Mouse (Mus musculus): Measurements from ENCODE around the gene Susd6. TPM values are rescaled to one million over a fixed set of nuclear protein-coding genes. Genes with fewer than 3 reads are reported as not detected.

Gene Susd6
- polyA plus RNA-seq, 1 experiment from 2014 or later: 21.5 TPM

DNA sequence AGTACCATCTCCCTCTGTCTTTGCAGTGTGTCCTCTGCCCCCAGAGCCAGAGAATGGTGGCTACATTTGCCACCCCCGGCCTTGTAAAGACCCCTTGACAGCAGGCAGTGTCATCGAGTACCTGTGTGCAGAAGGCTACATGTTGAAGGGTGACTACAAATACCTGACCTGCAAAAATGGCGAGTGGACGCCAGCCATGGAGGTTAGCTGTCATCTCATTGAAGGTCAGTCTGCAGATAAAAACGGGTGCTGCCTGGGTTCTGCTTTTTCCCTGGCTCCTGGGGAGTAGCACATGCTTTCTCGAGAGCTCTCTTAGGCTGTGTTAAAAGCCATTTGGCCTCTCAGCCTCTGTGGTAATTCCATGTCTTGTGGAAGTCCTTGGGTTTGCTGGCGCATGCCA is 78.1 kb downstream of the Susd6 start:
- no peaks in the 10 kb centered on the region for H3K27me3 ChIP-seq (ENCODE audit: control insufficient read depth, insufficient read depth, low read length)
- ATAC-seq (replicated peaks; ENCODE audit: low FRiP score) (no peak), DNase-seq (ENCODE audit: low spot score) (no peak)
- H3K36me3 ChIP-seq (ENCODE audit: control insufficient read depth, insufficient read depth, low read length): no peaks in the 10 kb centered on the region
- H3K4me2 ChIP-seq (ENCODE audit: low read depth, low read length, severe bottlenecking): no peak overlapping the region
- no peak overlapping the region for H3K27ac ChIP-seq (ENCODE audit: low read depth, low read length)
- no peaks in the 10 kb centered on the region for H3K4me1 ChIP-seq (replicated peaks; ENCODE audit: control insufficient read depth, insufficient read depth, low read length)
- no peak overlapping the region for H3K9ac ChIP-seq (ENCODE audit: low read length)
- no peak overlapping the region for H3K4me3 ChIP-seq (ENCODE audit: low read depth, low read length)
- WGBS: 89% methylated on average over 7 of the region's 7 CpGs
- no peaks in the 10 kb centered on the region for H3K9me3 ChIP-seq (ENCODE audit: control insufficient read depth, low read length)

DNA sequence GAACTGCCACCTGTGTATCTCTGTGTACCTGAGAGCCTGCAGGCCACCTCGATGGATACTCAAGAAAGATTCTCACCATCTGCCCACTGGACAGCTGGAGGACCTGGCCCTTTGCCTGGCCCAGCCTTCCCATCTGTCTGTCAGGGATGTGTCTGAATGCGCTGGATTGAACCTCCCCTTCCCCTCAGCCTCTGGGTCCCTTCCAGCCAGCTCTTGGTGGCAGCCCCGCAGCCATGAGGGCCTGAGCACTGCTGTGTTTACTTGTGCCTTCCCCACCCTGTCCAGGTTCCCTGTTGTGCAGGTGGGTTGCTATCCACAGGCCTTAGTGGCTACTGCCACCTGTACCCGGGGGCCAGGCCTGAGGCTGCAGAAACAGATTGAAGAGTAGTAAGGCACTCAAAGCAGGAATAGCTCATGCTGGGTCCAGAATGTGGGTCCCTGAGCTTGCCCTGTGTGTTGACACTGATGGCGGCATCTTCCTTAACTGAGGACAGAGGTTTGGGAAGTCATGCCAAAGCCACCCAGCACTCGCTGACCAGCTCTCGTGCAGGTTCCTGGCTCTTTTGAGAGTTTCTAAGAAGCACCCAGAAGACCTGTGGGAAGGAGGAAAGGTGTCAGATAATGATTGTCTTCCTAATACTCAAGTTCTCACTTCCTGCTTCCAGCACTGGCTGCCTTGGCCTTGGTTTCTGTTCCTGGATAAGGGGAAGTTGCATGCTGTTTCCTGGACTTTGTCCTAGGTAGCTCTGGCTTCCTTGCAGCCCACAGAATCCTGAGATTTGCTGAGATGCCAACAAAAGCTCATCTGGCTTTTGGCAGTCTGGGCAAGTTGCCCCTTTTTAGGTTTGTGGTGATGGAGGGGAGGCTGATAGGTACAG is 87.1 kb downstream of the Susd6 start:
- Histone ChIP-seq H3K4me1 (replicated peaks; ENCODE audit: control insufficient read depth, insufficient read depth, low read length) (no peaks in the 10 kb centered on the region), H3K36me3 (ENCODE audit: control insufficient read depth, insufficient read depth, low read length) (no peaks in the 10 kb centered on the region; the same call in 1 of the 2 replicates), H3K9ac (ENCODE audit: low read length) (no peak overlapping the region), H3K4me2 (ENCODE audit: low read depth, low read length, severe bottlenecking) (no peak overlapping the region), H3K9me3 (ENCODE audit: control insufficient read depth, low read length) (no peaks in the 10 kb centered on the region), H3K4me3 (ENCODE audit: low read depth, low read length) (no peak overlapping the region), H3K27me3 (ENCODE audit: control insufficient read depth, insufficient read depth, low read length) (no peaks in the 10 kb centered on the region), H3K27ac (ENCODE audit: low read depth, low read length) (no peak overlapping the region)
- ATAC-seq (replicated peaks; ENCODE audit: low FRiP score): no peak
- DNase-seq (ENCODE audit: low spot score): no peak
- 88% methylated on average over 7 of the region's 7 CpGs for WGBS

- Histone ChIP-seq H3K27ac (ENCODE audit: low read depth, low read length) (no peak overlapping the region), H3K27me3 (ENCODE audit: control insufficient read depth, insufficient read depth, low read length) (no peaks in the 10 kb centered on the region), H3K9ac (ENCODE audit: low read length) (no peak overlapping the region), H3K4me2 (ENCODE audit: low read depth, low read length, severe bottlenecking) (no peak overlapping the region), H3K4me3 (ENCODE audit: low read depth, low read length) (no peak overlapping the region), H3K4me1 (replicated peaks; ENCODE audit: control insufficient read depth, insufficient read depth, low read length) (no peaks in the 10 kb centered on the region), H3K9me3 (ENCODE audit: control insufficient read depth, low read length) (no peaks in the 10 kb centered on the region), H3K36me3 (ENCODE audit: control insufficient read depth, insufficient read depth, low read length) (no peaks in the 10 kb centered on the region; the same call in 1 of the 2 replicates)
- 93% methylated on average over 6 of the region's 6 CpGs for WGBS
- no peak for ATAC-seq (replicated peaks; ENCODE audit: low FRiP score)
- DNase-seq (ENCODE audit: low spot score): no peak
Measured at GRCm38 (mm10) chr12:80878093-80878430, 87.8 kb downstream of the Susd6 start.

- DNase-seq (ENCODE audit: low spot score) (no peak), ATAC-seq (replicated peaks; ENCODE audit: low FRiP score) (no peak)
- Histone ChIP-seq H3K27me3 (ENCODE audit: control insufficient read depth, insufficient read depth, low read length) (no peaks in the 10 kb centered on the region), H3K4me2 (ENCODE audit: low read depth, low read length, severe bottlenecking) (no peak overlapping the region), H3K9me3 (ENCODE audit: control insufficient read depth, low read length) (no peaks in the 10 kb centered on the region), H3K36me3 (ENCODE audit: control insufficient read depth, insufficient read depth, low read length) (no peaks in the 10 kb centered on the region; the same call in 1 of the 2 replicates), H3K4me1 (replicated peaks; ENCODE audit: control insufficient read depth, insufficient read depth, low read length) (no peaks in the 10 kb centered on the region), H3K27ac (ENCODE audit: low read depth, low read length) (no peak overlapping the region), H3K4me3 (ENCODE audit: low read depth, low read length) (no peak overlapping the region), H3K9ac (ENCODE audit: low read length) (no peak overlapping the region)
- 81% methylated on average over 3 of the region's 3 CpGs for WGBS
Measured at GRCm38 (mm10) chr12:80878653-80879052, 88.3 kb downstream of the Susd6 start.

DNA sequence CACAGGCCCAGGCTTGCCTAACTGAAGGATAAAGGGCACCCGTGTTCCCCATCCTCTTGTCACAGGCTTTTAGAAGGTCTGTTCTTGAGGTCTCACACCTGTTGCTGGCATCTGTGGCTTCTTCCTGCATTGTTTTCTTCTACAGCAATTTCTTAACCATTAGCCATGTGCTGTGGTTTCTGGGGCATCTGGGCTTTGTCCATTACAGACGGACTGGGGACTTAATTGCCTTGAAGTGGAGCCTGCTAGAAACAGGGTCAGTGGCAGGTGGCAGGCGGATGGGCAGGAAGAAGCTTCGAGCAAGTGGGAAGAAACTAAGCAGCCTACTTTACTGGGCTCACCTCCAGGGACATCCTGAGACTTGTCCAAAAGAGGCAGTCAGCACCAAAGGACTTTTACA is 89.0 kb downstream of the Susd6 start:
- Histone ChIP-seq H3K4me2 (ENCODE audit: low read depth, low read length, severe bottlenecking) (no peak overlapping the region), H3K9me3 (ENCODE audit: control insufficient read depth, low read length) (no peaks in the 10 kb centered on the region), H3K27ac (ENCODE audit: low read depth, low read length) (no peak overlapping the region), H3K4me1 (replicated peaks; ENCODE audit: control insufficient read depth, insufficient read depth, low read length) (no peaks in the 10 kb centered on the region), H3K4me3 (ENCODE audit: low read depth, low read length) (no peak overlapping the region), H3K27me3 (ENCODE audit: control insufficient read depth, insufficient read depth, low read length) (no peaks in the 10 kb centered on the region), H3K9ac (ENCODE audit: low read length) (no peak overlapping the region), H3K36me3 (ENCODE audit: control insufficient read depth, insufficient read depth, low read length) (no peaks in the 10 kb centered on the region; the same call in 1 of the 2 replicates)
- ATAC-seq (replicated peaks; ENCODE audit: low FRiP score) (no peak), DNase-seq (ENCODE audit: low spot score) (no peak)
- WGBS: 76% methylated on average over 4 of the region's 4 CpGs

GRCm38 (mm10) chr12:80881121-80881520 is 90.8 kb downstream of the Susd6 start:
- no peak overlapping the region for H3K4me3 ChIP-seq (ENCODE audit: low read depth, low read length)
- H3K9me3 ChIP-seq (ENCODE audit: control insufficient read depth, low read length): no peaks in the 10 kb centered on the region
- H3K4me2 ChIP-seq (ENCODE audit: low read depth, low read length, severe bottlenecking): no peak overlapping the region
- no peak overlapping the region for H3K27ac ChIP-seq (ENCODE audit: low read depth, low read length)
- H3K4me1 ChIP-seq (replicated peaks; ENCODE audit: control insufficient read depth, insufficient read depth, low read length): no peaks in the 10 kb centered on the region
- no peaks in the 10 kb centered on the region for H3K27me3 ChIP-seq (ENCODE audit: control insufficient read depth, insufficient read depth, low read length)
- DNase-seq (ENCODE audit: low spot score) (no peak), ATAC-seq (replicated peaks; ENCODE audit: low FRiP score) (no peak)
- H3K9ac ChIP-seq (ENCODE audit: low read length): no peak overlapping the region
- no peaks in the 10 kb centered on the region for H3K36me3 ChIP-seq (ENCODE audit: control insufficient read depth, insufficient read depth, low read length)
- 92% methylated on average over 3 of the region's 3 CpGs for WGBS

DNA sequence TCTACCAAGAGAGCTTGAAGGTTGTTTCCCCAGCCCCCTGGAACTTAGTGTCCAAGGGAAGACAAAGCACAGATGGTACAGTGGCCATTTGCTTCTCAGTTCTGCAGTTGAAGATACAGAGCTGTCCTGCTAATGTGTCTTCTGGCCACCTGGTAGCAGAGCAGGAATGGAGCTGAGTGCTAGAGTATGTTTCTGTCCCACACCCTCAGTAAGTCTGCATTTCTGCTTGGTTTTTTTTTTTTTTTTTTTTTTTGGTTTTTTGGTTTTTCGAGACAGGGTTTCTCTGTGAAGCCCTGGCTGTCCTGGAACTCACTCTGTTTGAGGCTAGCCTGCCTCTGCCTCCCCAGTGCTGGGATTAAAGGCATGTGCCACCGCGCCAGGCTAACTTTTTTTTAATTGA is 93.0 kb downstream of the Susd6 start:
- no peak overlapping the region for H3K27ac ChIP-seq (ENCODE audit: low read depth, low read length)
- H3K27me3 ChIP-seq (ENCODE audit: control insufficient read depth, insufficient read depth, low read length): no peaks in the 10 kb centered on the region
- H3K4me1 ChIP-seq (replicated peaks; ENCODE audit: control insufficient read depth, insufficient read depth, low read length): no peaks in the 10 kb centered on the region
- no peaks in the 10 kb centered on the region for H3K36me3 ChIP-seq (ENCODE audit: control insufficient read depth, insufficient read depth, low read length)
- no peak overlapping the region for H3K9ac ChIP-seq (ENCODE audit: low read length)
- WGBS: 87% methylated on average over 3 of the region's 3 CpGs
- H3K4me2 ChIP-seq (ENCODE audit: low read depth, low read length, severe bottlenecking): no peak overlapping the region
- no peak for DNase-seq (ENCODE audit: low spot score)
- H3K4me3 ChIP-seq (ENCODE audit: low read depth, low read length): no peak overlapping the region
- no peak for ATAC-seq (replicated peaks; ENCODE audit: low FRiP score)
- H3K9me3 ChIP-seq (ENCODE audit: control insufficient read depth, low read length): no peaks in the 10 kb centered on the region

DNA sequence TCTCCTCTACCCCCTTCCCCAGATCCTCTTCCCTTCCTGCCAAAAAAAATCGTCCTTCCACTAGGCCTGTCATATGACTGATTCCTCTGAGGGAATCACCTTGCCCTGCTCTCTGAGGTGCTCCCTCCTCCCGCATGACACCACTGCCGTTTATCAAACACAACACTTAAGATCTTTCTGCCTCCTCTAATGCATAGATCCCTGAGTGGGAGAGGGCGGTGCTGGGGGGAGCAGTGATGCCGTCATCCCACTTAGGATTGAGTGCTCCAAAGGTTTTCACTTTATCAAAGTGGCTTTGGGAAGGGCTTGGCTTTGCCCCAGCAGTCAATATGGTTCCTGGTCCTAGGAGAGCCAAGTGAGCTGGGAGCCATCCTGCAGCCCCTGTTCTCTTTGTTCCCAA is 93.6 kb downstream of the Susd6 start:
- Histone ChIP-seq H3K27me3 (ENCODE audit: control insufficient read depth, insufficient read depth, low read length) (no peaks in the 10 kb centered on the region), H3K27ac (ENCODE audit: low read depth, low read length) (no peak overlapping the region), H3K9me3 (ENCODE audit: control insufficient read depth, low read length) (no peaks in the 10 kb centered on the region), H3K9ac (ENCODE audit: low read length) (no peak overlapping the region), H3K36me3 (ENCODE audit: control insufficient read depth, insufficient read depth, low read length) (no peaks in the 10 kb centered on the region), H3K4me3 (ENCODE audit: low read depth, low read length) (no peak overlapping the region), H3K4me2 (ENCODE audit: low read depth, low read length, severe bottlenecking) (no peak overlapping the region), H3K4me1 (replicated peaks; ENCODE audit: control insufficient read depth, insufficient read depth, low read length) (no peaks in the 10 kb centered on the region)
- WGBS: 76% methylated on average over 5 of the region's 5 CpGs
- ATAC-seq (replicated peaks; ENCODE audit: low FRiP score) (no peak), DNase-seq (ENCODE audit: low spot score) (no peak)
